Mouse (Mus musculus) hindbrain, embryonic 12.5 days (tissue): ENCODE data around the gene 4931428L18Rik. TPM values are rescaled to one million over a fixed set of nuclear protein-coding genes. Genes with fewer than 3 reads are reported as not detected.
A peak's percentile ranks its signal among the peaks of the same experiment; 100 is the strongest.
"Not testable (repeated sequence)": the region's sequence is repeated elsewhere in the genome, so short reads cannot be mapped to it uniquely, and the experiment has no call there.

Experiments used
- ATAC-seq: fragments of 200-750 bp; cut with Nextera tagmentation; 2 replicates; pipeline ENCODE4 v1.8.0; 2017; ENCODE audit warnings: moderate TSS enrichment; ENCODE audit not compliant: low FRiP score
- H3K27ac ChIP-seq: fragments of 300-500 bp; sonication (generic); 2 replicates; pipeline ENCODE4 v1.5.1; 2016; ENCODE audit warnings: mild to moderate bottlenecking
- H3K27me3 ChIP-seq: fragments of 300-500 bp; sonication (generic); 2 replicates; pipeline ENCODE4 v1.6.1; 2016; ENCODE audit warnings: mild to moderate bottlenecking
- H3K36me3 ChIP-seq: fragments of 300-500 bp; sonication (generic); 2 replicates; pipeline ENCODE4 v1.6.1; 2016; ENCODE audit warnings: mild to moderate bottlenecking
- H3K4me1 ChIP-seq: fragments of 300-500 bp; sonication (generic); 2 replicates; pipeline ENCODE4 v1.6.1; 2016
- H3K4me2 ChIP-seq: fragments of 300-500 bp; sonication (generic); replicated peaks from 2 replicates; pipeline ENCODE4 v1.6.1; 2016; ENCODE audit warnings: mild to moderate bottlenecking
- H3K4me3 ChIP-seq: fragments of 300-500 bp; sonication (generic); 2 replicates; pipeline ENCODE4 v1.5.1; 2016; ENCODE audit warnings: mild to moderate bottlenecking
- H3K9ac ChIP-seq: fragments of 300-500 bp; sonication (generic); 2 replicates; pipeline ENCODE4 v1.6.1; 2016; ENCODE audit warnings: mild to moderate bottlenecking, moderate library complexity
- H3K9me3 ChIP-seq: fragments of 300-500 bp; sonication (generic); replicated peaks from 2 replicates; pipeline ENCODE4 v1.6.1; 2016; ENCODE audit warnings: mild to moderate bottlenecking
- WGBS: fragments of 180-500 bp; shearing (Covaris S2); methylation state at CpG from one replicate; pipeline ENCODE4 v1.1.7; 2016; 5-methylcytosine and 5-hydroxymethylcytosine counted together
- polyA plus RNA-seq: library from polyadenylated mRNA; unstranded; fragments of >200 nt; fragmentation: Nextera tagmentation; extraction: Ambion mirVana; gene quantifications from 2 replicates; pipeline ENCODE4 v1.2.1, GENCODE M21; 2016

Gene 4931428L18Rik
- polyA plus RNA-seq, 1 experiment from 2014 or later: not detected

GRCm38 (mm10) chr1:31032351-31032750 lies 190.1 kb downstream of the 4931428L18Rik start:
- H3K27me3 ChIP-seq: no peaks in the 10 kb centered on the region
- ATAC-seq: no peak
- no peak overlapping the region for H3K9ac ChIP-seq
- WGBS: 94% methylated on average over 2 of the region's 2 CpGs
- H3K36me3 ChIP-seq: no peaks in the 10 kb centered on the region
- H3K4me2 ChIP-seq: no peak overlapping the region
- H3K9me3 ChIP-seq: 0 out of 2 replicates have a peak, but pooled peaks cover 1% of the 10 kb centered on the region
- no peak overlapping the region for H3K4me3 ChIP-seq
- no peak overlapping the region for H3K27ac ChIP-seq
- no peaks in the 10 kb centered on the region for H3K4me1 ChIP-seq

- H3K4me1 ChIP-seq: no peaks in the 10 kb centered on the region
- H3K27me3 ChIP-seq: no peaks in the 10 kb centered on the region
Measured at GRCm38 (mm10) chr1:31023173-31023572, 199.3 kb downstream of the 4931428L18Rik start.

GRCm38 (mm10) chr1:31019283-31019682 lies 203.2 kb downstream of the 4931428L18Rik start:
- H3K36me3 ChIP-seq: no peaks in the 10 kb centered on the region
- WGBS: 90% methylated on average over 6 of the region's 6 CpGs
- ATAC-seq: no peak
- H3K9ac ChIP-seq: no peak overlapping the region
- H3K4me1 ChIP-seq: no peaks in the 10 kb centered on the region
- H3K27me3 ChIP-seq: no peaks in the 10 kb centered on the region
- no peak overlapping the region for H3K4me3 ChIP-seq
- no peak overlapping the region for H3K27ac ChIP-seq
- H3K4me2 ChIP-seq: no peak overlapping the region
- no peaks in the 10 kb centered on the region for H3K9me3 ChIP-seq

More at GRCm38 (mm10) chr1:31023173-31023572, 199.3 kb downstream of the 4931428L18Rik start:
- no peaks in the 10 kb centered on the region for H3K9me3 ChIP-seq
- ATAC-seq: no peak
- H3K27ac ChIP-seq: no peak overlapping the region
- H3K4me2 ChIP-seq: no peak overlapping the region
- no peak overlapping the region for H3K9ac ChIP-seq
- H3K36me3 ChIP-seq: no peaks in the 10 kb centered on the region
- H3K4me3 ChIP-seq: no peak overlapping the region

DNA sequence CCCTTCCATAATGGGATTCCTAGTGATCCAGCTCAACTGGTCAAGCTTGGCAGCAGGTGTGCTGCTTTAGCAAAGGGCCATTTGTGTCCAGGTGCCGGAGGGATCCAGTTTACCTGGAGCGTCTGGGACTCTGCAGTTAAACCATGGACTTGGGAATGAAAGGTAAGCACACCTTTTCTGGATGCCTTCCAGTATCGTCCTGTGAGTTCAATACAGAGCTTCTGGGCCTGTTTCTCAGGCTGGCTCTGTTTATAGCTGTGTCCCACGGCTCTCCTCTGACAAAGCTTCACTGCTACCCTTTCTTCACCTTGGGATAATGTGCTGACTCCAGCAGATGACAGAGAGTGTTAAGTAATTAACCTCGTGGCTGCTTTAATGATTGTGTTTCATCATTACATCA lies 205.1 kb downstream of the 4931428L18Rik start:
- no peaks in the 10 kb centered on the region for H3K9me3 ChIP-seq
- H3K27ac ChIP-seq: no peak overlapping the region
- no peaks in the 10 kb centered on the region for H3K27me3 ChIP-seq
- ATAC-seq: no peak
- no peak overlapping the region for H3K9ac ChIP-seq
- H3K4me1 ChIP-seq: no peaks in the 10 kb centered on the region
- WGBS: 81% methylated on average over 5 of the region's 5 CpGs
- no peaks in the 10 kb centered on the region for H3K36me3 ChIP-seq
- no peak overlapping the region for H3K4me3 ChIP-seq
- no peak overlapping the region for H3K4me2 ChIP-seq

GRCm38 (mm10) chr1:31016068-31016467 lies 206.4 kb downstream of the 4931428L18Rik start:
- 87% methylated on average over 6 of the region's 6 CpGs for WGBS
- Histone ChIP-seq H3K27ac (no peak overlapping the region), H3K27me3 (no peaks in the 10 kb centered on the region), H3K4me1 (no peaks in the 10 kb centered on the region), H3K9ac (no peak overlapping the region), H3K9me3 (no peaks in the 10 kb centered on the region), H3K4me2 (no peak overlapping the region), H3K36me3 (no peaks in the 10 kb centered on the region), H3K4me3 (no peak overlapping the region)
- ATAC-seq: no peak

DNA sequence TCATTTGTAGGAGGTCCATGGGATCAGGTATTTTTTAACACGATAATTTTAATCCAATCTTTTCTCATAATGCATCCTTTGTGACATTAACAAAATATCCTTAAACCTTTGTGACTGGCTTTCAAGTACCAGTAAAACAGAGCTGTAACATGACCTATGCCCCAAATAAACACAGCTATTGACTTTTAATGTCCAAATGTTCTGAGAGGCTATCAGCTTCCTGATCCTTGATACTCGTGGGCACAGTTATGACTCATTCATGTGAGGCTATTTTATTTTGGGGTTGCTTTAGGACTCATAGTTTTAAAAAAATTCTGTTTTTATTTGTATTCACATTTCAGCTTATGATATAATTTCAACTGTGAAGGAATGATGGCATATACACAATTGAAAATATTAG lies 207.2 kb downstream of the 4931428L18Rik start:
- 71% methylated on average over 2 of the region's 2 CpGs for WGBS
- H3K4me3 ChIP-seq: no peak overlapping the region
- H3K27me3 ChIP-seq: no peaks in the 10 kb centered on the region
- H3K9me3 ChIP-seq: no peaks in the 10 kb centered on the region
- no peak overlapping the region for H3K9ac ChIP-seq
- no peaks in the 10 kb centered on the region for H3K4me1 ChIP-seq
- H3K4me2 ChIP-seq: no peak overlapping the region
- H3K27ac ChIP-seq: no peak overlapping the region
- no peaks in the 10 kb centered on the region for H3K36me3 ChIP-seq
- no peak for ATAC-seq

DNA sequence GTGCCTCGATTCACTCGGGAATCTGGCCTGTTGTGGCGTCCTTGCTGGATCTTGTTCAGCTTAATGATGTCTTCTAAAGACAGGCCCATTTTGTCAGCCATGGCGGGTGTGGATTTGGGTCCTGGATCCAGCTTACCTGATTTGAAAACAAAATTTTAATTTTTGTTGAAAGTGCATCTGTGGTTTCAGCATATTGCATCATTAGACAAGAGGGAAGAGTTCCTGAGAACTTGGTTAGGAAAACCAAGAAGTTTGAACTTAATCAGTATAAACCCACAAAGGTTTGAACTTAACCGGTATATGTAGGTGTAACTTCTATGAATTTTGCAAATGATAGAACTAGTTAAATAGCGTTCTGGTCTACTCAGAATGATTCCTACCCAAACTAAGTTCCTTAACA lies 244.6 kb downstream of the 4931428L18Rik start, which contains the start of gene AC153137.1:
TSS of gene AC153137.1 (minus strand) at position 101 of the 400 bp plus-strand sequence.
- H3K9ac ChIP-seq, H3K27me3 ChIP-seq, H3K4me3 ChIP-seq, H3K36me3 ChIP-seq, H3K27ac ChIP-seq, H3K4me2 ChIP-seq, H3K4me1 ChIP-seq, H3K9me3 ChIP-seq, ATAC-seq: not testable (repeated sequence)
- WGBS: 94% methylated on average over 5 of the region's 6 CpGs

DNA sequence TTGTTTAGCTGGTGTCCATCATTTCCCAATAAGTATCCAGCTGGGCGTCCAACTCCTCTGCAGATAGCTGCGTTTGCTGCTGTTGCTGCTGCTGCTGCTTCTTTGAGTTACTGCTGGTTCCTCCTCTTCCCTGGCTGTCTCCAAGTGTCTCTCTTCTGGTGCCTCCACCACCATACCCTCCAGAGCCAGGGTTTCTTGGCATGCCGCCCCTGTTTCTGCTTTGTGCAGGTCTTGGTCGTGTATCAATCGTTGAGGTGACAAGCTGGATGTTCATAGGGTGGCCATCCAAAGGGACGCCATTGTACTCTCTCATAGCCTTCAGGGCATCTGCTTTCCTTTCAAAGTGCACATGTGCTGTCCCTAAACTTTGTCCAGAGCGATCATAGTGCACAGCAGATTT lies 245.2 kb downstream of the 4931428L18Rik start:
- H3K36me3 ChIP-seq, H3K27me3 ChIP-seq, H3K9me3 ChIP-seq, H3K4me3 ChIP-seq, H3K4me1 ChIP-seq, ATAC-seq, H3K4me2 ChIP-seq, H3K27ac ChIP-seq, H3K9ac ChIP-seq: not testable (repeated sequence)
- 88% methylated on average over 7 of the region's 7 CpGs for WGBS

GRCm38 (mm10) chr1:30951795-30952194 lies 270.7 kb downstream of the 4931428L18Rik start:
- 87% methylated on average over 2 of the region's 2 CpGs for WGBS
- no peak for ATAC-seq

GRCm38 (mm10) chr1:30950456-30950835 lies 272.0 kb downstream of the 4931428L18Rik start:
- Histone ChIP-seq H3K4me1 (peaks cover 14% of the 10 kb centered on the region), H3K9ac (peak overlapping the region; percentile 63), H3K9me3 (no peaks in the 10 kb centered on the region), H3K27me3 (no peaks in the 10 kb centered on the region), H3K36me3 (peaks cover 2% of the 10 kb centered on the region; the same call in 1 of the 2 replicates), H3K4me2 (peak overlapping the region; percentile 46), H3K4me3 (peak overlapping the region; percentile 95), H3K27ac (peak overlapping the region; percentile 98)
- 61% methylated on average over 5 of the region's 5 CpGs for WGBS
- ATAC-seq: no peak

More at GRCm38 (mm10) chr1:30951795-30952194, 270.7 kb downstream of the 4931428L18Rik start:
- Histone ChIP-seq H3K4me3 (no peak overlapping the region), H3K9me3 (no peaks in the 10 kb centered on the region), H3K4me1 (peaks cover 11% of the 10 kb centered on the region), H3K27ac (no peak overlapping the region), H3K9ac (no peak overlapping the region), H3K36me3 (no peaks in the 10 kb centered on the region), H3K4me2 (no peak overlapping the region), H3K27me3 (no peaks in the 10 kb centered on the region)

DNA sequence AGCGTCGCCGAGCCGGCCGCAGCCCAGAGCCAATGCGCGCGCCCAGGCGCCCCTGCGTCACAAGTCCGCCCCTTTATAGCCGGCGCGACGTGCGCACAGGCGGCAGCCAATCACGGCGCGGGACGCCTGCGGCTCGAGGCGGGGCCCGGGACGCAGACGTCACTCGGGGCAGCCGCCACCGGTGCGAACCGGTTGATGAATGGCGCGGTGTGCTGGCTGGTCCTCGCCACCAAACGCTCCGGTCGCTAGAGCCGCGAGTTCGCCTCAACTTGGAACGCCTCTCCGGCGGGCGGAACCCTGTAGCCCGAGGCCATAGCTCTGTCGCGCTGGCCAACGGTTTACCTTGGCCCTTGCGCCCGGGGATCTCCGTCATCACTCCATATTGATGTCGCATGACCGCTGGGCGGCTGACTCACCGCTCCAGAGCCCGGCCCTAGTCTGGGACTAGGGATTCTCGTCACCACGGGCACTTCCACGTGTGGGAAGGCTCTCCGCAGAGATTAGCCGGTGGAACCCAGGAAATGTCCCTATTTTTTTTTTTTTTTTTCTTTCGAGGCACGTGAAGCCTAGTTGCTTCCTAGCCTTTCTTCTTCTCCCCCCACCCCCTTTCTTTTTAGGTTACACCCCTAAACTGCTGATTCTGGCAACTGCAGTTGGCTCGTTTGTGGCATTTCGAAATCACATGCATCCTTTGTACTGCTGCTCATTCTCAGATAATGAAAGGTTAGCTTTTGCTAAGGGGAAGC lies 272.6 kb downstream of the 4931428L18Rik start:
- under 1% methylated on average over 55 of the region's 66 CpGs for WGBS
- no peaks in the 10 kb centered on the region for H3K27me3 ChIP-seq
- peak overlapping the region; percentile 98 for H3K27ac ChIP-seq
- peak overlapping the region; percentile 95 for H3K9ac ChIP-seq
- ATAC-seq: peak; percentile 99
- no peaks in the 10 kb centered on the region for H3K9me3 ChIP-seq
- peaks cover 7% of the 10 kb centered on the region for H3K36me3 ChIP-seq
- H3K4me2 ChIP-seq: peak overlapping the region; percentile 46
- H3K4me3 ChIP-seq: peak overlapping the region; percentile 95
- H3K4me1 ChIP-seq: peaks cover 14% of the 10 kb centered on the region

DNA sequence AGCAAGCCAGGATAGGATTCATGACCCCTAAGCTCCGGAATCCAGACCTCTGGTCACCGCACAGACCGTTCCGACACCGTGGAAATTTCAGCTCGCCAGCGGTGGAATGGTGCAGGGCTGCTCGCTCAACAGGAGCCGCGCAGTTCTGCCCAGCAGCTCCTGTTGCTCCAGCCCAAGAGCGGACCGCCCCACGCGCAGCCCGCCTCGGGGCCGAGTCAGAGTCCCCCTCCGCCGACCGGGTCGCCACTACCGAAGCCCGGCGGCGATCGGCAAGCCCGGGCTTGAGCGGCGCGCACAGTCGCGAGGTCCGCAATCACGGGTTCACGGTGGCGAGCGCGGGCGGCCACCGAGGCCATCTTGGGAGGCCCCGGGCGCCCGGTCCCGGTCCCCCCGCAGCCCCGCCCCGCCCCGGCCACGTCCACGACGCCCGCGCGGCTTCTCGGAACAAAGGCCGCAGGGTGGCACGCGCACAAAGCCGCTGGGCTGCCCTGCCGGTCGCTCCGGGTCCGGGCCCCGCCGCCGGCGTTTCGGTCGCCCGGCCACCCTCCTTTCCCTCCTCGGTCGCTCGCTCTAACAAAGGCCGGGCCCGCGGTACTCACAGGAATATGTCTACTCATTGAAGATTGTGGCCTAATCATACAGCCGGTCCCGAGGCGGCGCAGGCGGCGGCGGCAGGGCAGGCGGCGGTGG lies 273.4 kb downstream of the 4931428L18Rik start:
- H3K9me3 ChIP-seq: no peaks in the 10 kb centered on the region
- peaks cover 14% of the 10 kb centered on the region for H3K4me1 ChIP-seq
- WGBS: under 1% methylated on average over 59 of the region's 85 CpGs
- H3K36me3 ChIP-seq: peaks cover 15% of the 10 kb centered on the region
- H3K4me2 ChIP-seq: peak overlapping the region; percentile 52
- H3K4me3 ChIP-seq: peak overlapping the region; percentile 95
- H3K9ac ChIP-seq: peak overlapping the region; percentile 95
- peak overlapping the region; percentile 98 for H3K27ac ChIP-seq
- peak; percentile 69 for ATAC-seq
- H3K27me3 ChIP-seq: no peaks in the 10 kb centered on the region
